In genomic region chr1:56971942-56972250, GRCm38 (mm10) we compare ENCODE assay signal across 8 mouse cellular contexts. TPM values are rescaled to one million over a fixed set of nuclear protein-coding genes. Genes with fewer than 3 reads are reported as not detected.
A peak's percentile ranks its signal among the peaks of the same experiment; 100 is the strongest.
DNase-seq lines count a peak whose midpoint lies in the region; ATAC-seq and TF ChIP-seq lines count a peak whose summit lies in the region.

No protein-coding gene starts in this region.

- H3K27ac ChIP-seq in embryonic facial prominence, embryonic 15.5 days (replicated peaks): peak overlapping the region; percentile 93
- H3K27ac ChIP-seq in intestine, embryonic 16.5 days (ENCODE audit: low read length): peak overlapping the region; percentile 90
- H3K27ac ChIP-seq in neural tube, embryonic 13.5 days (replicated peaks): peak overlapping the region; percentile 81

- 2% methylated on average over 22 of the region's 23 CpGs for WGBS in lung, adult 2 months
- WGBS in embryonic facial prominence, embryonic 15.5 days: under 1% methylated on average over 23 of the region's 23 CpGs
- WGBS in intestine, embryonic 16.5 days: under 1% methylated on average over 22 of the region's 23 CpGs
- WGBS in neural tube, embryonic 13.5 days: 2% methylated on average over 23 of the region's 23 CpGs

- peak overlapping the region; percentile 94 for H3K4me2 ChIP-seq in embryonic facial prominence, embryonic 15.5 days (replicated peaks)
- H3K4me2 ChIP-seq in intestine, embryonic 16.5 days (ENCODE audit: low read depth, low read length): peak overlapping the region; percentile 93
- peak overlapping the region; percentile 96 for H3K4me2 ChIP-seq in neural tube, embryonic 13.5 days

- H3K9me3 ChIP-seq in embryonic facial prominence, embryonic 15.5 days (replicated peaks): no peaks in the 10 kb centered on the region
- H3K9me3 ChIP-seq in intestine, embryonic 16.5 days (ENCODE audit: control insufficient read depth, low read length): no peaks in the 10 kb centered on the region
- no peaks in the 10 kb centered on the region for H3K9me3 ChIP-seq in neural tube, embryonic 13.5 days

- H3K9ac ChIP-seq in embryonic facial prominence, embryonic 15.5 days: peak overlapping the region; percentile 87
- peak overlapping the region; percentile 85 for H3K9ac ChIP-seq in intestine, embryonic 16.5 days (ENCODE audit: low read depth, low read length)
- H3K9ac ChIP-seq in neural tube, embryonic 13.5 days: peak overlapping the region; percentile 73

- peaks cover 51% of the 10 kb centered on the region for H3K27me3 ChIP-seq in embryonic facial prominence, embryonic 15.5 days
- peaks cover 17% of the 10 kb centered on the region for H3K27me3 ChIP-seq in intestine, embryonic 16.5 days (replicated peaks; ENCODE audit: control insufficient read depth, insufficient read depth, low read length)
- H3K27me3 ChIP-seq in neural tube, embryonic 13.5 days: peaks cover 69% of the 10 kb centered on the region

- H3K4me3 ChIP-seq in lung, adult 2 months (replicated peaks; ENCODE audit: extremely low read depth, low read depth, low read length): peak overlapping the region; percentile 62
- peak overlapping the region; percentile 70 for H3K4me3 ChIP-seq in embryonic facial prominence, embryonic 15.5 days (replicated peaks)
- H3K4me3 ChIP-seq in intestine, embryonic 16.5 days (ENCODE audit: low read length): peak overlapping the region; percentile 87
- H3K4me3 ChIP-seq in neural tube, embryonic 13.5 days: peak overlapping the region; percentile 72

- peaks cover 5% of the 10 kb centered on the region; the same call in 1 of the 2 replicates for H3K4me1 ChIP-seq in lung, adult 2 months (ENCODE audit: control insufficient read depth, insufficient read depth, low read length)
- peaks cover 31% of the 10 kb centered on the region for H3K4me1 ChIP-seq in embryonic facial prominence, embryonic 15.5 days
- 0 out of 2 replicates have a peak, but pooled peaks cover 9% of the 10 kb centered on the region for H3K4me1 ChIP-seq in intestine, embryonic 16.5 days (ENCODE audit: control insufficient read depth, insufficient read depth, low read length)
- H3K4me1 ChIP-seq in neural tube, embryonic 13.5 days (replicated peaks): peaks cover 47% of the 10 kb centered on the region

- TF ChIP-seq POLR2A in lung, adult 2 months (IDR thresholded peaks at IDR 0.05; ENCODE audit: borderline replicate concordance, extremely low read depth, low read depth, low read length): no peak

- no peaks in the 10 kb centered on the region for H3K36me3 ChIP-seq in embryonic facial prominence, embryonic 15.5 days
- no peaks in the 10 kb centered on the region for H3K36me3 ChIP-seq in intestine, embryonic 16.5 days (ENCODE audit: control insufficient read depth, insufficient read depth, low read length)
- no peaks in the 10 kb centered on the region for H3K36me3 ChIP-seq in neural tube, embryonic 13.5 days

- no peak for TF ChIP-seq CTCF in lung, adult 2 months (IDR thresholded peaks at IDR 0.05; ENCODE audit: insufficient read depth, low read length)

- no peak for DNase-seq in lung, adult 2 months
- no peak for DNase-seq in lung, postnatal 36 days
- no peak for DNase-seq in gastrocnemius, adult 8-10 months (ENCODE audit: low spot score in 2 of 2)
- DNase-seq in adrenal gland, adult (ENCODE audit: inconsistent age in 2 of 2, low spot score in 1 of 2): no peak
- no peak for DNase-seq in Muller cell, postnatal 12 days (ENCODE audit: inconsistent ontology term)

- peak; percentile 71 for ATAC-seq in embryonic facial prominence, embryonic 15.5 days (ENCODE audit: insufficient number of reproducible peaks, low FRiP score, low TSS enrichment, low read depth)
- no peak for ATAC-seq in intestine, embryonic 16.5 days
- ATAC-seq in neural tube, embryonic 13.5 days (ENCODE audit: low read depth): no peak

RNA-seq across cellular contexts. Expression of gene Satb2, which starts 6.6 kb away (rescaled TPM):
- 0.22 and 0.48 TPM in 2 replicates for polyA plus RNA-seq in lung, adult 2 months (2012; rRNA removed)
- 12.0 and 14.4 TPM in 2 replicates for polyA plus RNA-seq in embryonic facial prominence, embryonic 15.5 days (2015; fragmentation: Nextera tagmentation; extraction: Ambion mirVana)
- polyA plus RNA-seq in intestine, embryonic 16.5 days (2015; fragmentation: Nextera tagmentation; extraction: Ambion mirVana): 2.1 and 2.6 TPM in 2 replicates
- 1.9 and 3.8 TPM in 2 replicates for polyA plus RNA-seq in neural tube, embryonic 13.5 days (2015; fragmentation: Nextera tagmentation; extraction: Ambion mirVana)
- under 1 TPM; 0.16 to 0.59 (median 0.18) TPM for total RNA-seq in gastrocnemius, adult 8-10 months (2022)
